Mouse (Mus musculus) G1E (cell line): ENCODE data around the gene Nyap1.

ENCODE experiments used
- CTCF ChIP-seq: IDR thresholded peaks from 2 replicates; pipeline ENCODE4 v1.5.1; 2012; ENCODE audit warnings: low read depth, low read length, inconsistent platforms, mixed read lengths
- GATA1 ChIP-seq: IDR thresholded peaks from 2 replicates; pipeline ENCODE4 v1.6.1; 2012; ENCODE audit warnings: borderline replicate concordance, low read length, inconsistent platforms, mixed read lengths
- POLR2AphosphoS5 ChIP-seq: IDR thresholded peaks from 2 replicates; pipeline ENCODE4 v1.6.1; 2012; ENCODE audit warnings: low read depth, low read length, inconsistent platforms; ENCODE audit not compliant: insufficient replicate concordance
- TAL1 ChIP-seq: conservative IDR thresholded peaks from 2 replicates; pipeline ENCODE4 v1.6.1; 2012; ENCODE audit warnings: low read depth, low read length, inconsistent platforms, mixed read lengths

GRCm38 (mm10) chr5:137751988-137752387 lies 10.6 kb upstream of the Nyap1 start:
- TF ChIP-seq CTCF (no peak), GATA1 (no peak), TAL1 (no peak), POLR2AphosphoS5 (no peak)
